ENCODE assay signal across 31 mouse cellular contexts in the genomic region with DNA sequence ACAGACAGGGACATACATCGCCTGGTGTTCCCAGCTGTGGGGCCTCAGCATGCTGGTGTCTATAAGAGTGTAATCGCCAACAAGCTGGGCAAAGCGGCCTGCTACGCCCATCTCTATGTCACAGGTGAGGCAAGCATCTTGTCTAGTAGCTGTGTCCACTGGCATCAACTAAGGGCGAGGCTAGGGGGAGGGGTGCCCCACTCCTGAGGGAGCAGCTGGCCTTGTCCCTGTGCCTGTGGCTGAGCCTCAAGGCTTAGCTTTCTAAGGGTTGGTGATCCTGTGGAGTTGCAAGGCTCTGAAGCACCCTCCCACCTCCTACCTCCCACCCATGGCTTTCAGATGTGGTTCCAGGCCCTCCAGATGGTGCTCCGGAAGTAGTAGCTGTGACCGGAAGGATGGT. TPM values are rescaled to one million over a fixed set of nuclear protein-coding genes. Genes with fewer than 3 reads are reported as not detected.
DNase-seq lines count a peak whose midpoint lies in the region; ATAC-seq and TF ChIP-seq lines count a peak whose summit lies in the region.
"Had no signal": no experiment of that assay in that cellular context is flagged by ENCODE, and none has a peak within 500 bp of the region (broad histone marks: within the 10 kb centered on the region; RNA-seq: fewer than 3 reads in every experiment).

No protein-coding gene starts in this region.

- WGBS in embryonic facial prominence, embryonic 13.5 days = 91% methylated on average over 7 of the region's 7 CpGs
- 92% methylated on average over 7 of the region's 7 CpGs for WGBS in embryonic facial prominence, embryonic 10.5 days
- 88% methylated on average over 7 of the region's 7 CpGs for WGBS in heart, embryonic 11.5 days (ENCODE audit: insufficient replicate concordance)
- 92% methylated on average over 7 of the region's 7 CpGs for WGBS in limb, embryonic 10.5 days

- DNase-seq in embryonic facial prominence, embryonic 10.5 days (ENCODE audit: low spot score) = no peak
- no peak for DNase-seq in gastrocnemius, adult 2 months
- no peak for DNase-seq in gastrocnemius, postnatal 14 days
- DNase-seq in heart, postnatal 14 days = no peak
- DNase-seq in limb, embryonic 10.5 days (ENCODE audit: low spot score) = no peak
- no peak for DNase-seq in thymus, postnatal 0 days (ENCODE audit: low spot score)
- DNase-seq: adrenal gland, adult 2 months; adrenal gland, postnatal 10 days; adrenal gland, postnatal 25 days; B cell, adult 2 months; cerebellum, adult 11 months; cerebellum, adult 18-20 months; cerebellum, adult 8-10 months; cerebellum, adult 9-11 months; cerebellum, postnatal 14 days; cerebellum, postnatal 36 days; embryo, embryonic 11 days had no signal

- no peak for TF ChIP-seq CTCF in gastrocnemius, adult 2 months (IDR thresholded peaks at IDR 0.05)

- H3K9me3 ChIP-seq in embryonic facial prominence, embryonic 13.5 days = no peaks in the 10 kb centered on the region
- no peaks in the 10 kb centered on the region for H3K9me3 ChIP-seq in embryonic facial prominence, embryonic 10.5 days
- H3K9me3 ChIP-seq in heart, embryonic 11.5 days (replicated peaks; ENCODE audit: control insufficient read depth, low read length) = no peaks in the 10 kb centered on the region
- H3K9me3 ChIP-seq in limb, embryonic 10.5 days (replicated peaks) = no peaks in the 10 kb centered on the region
- H3K9me3 ChIP-seq: embryonic facial prominence, embryonic 12.5 days; embryonic facial prominence, embryonic 15.5 days; forebrain, embryonic 10.5 days; forebrain, embryonic 12.5 days; G1E had no signal

- peak overlapping the region; percentile 44; the same call in 1 of the 2 replicates for H3K9ac ChIP-seq in embryonic facial prominence, embryonic 13.5 days
- H3K9ac ChIP-seq in heart, embryonic 11.5 days (ENCODE audit: low read depth, low read length) = no peak overlapping the region
- H3K9ac ChIP-seq: embryonic facial prominence, embryonic 12.5 days; embryonic facial prominence, embryonic 15.5 days had no signal

- ATAC-seq in embryonic facial prominence, embryonic 13.5 days (ENCODE audit: insufficient number of reproducible peaks, insufficient read depth, low FRiP score, low TSS enrichment, low read depth) = no peak
- 0 out of 2 replicates have a peak, but pooled peaks have one; percentile 5 for ATAC-seq in heart, embryonic 11.5 days (replicated peaks; ENCODE audit: insufficient number of reproducible peaks, low FRiP score, low TSS enrichment)
- ATAC-seq: CD4-positive, CD25-positive, alpha-beta regulatory T cell, adult 4 months; forebrain, embryonic 14.5 days; forebrain, embryonic 16.5 days; Patski had no signal

- no peak overlapping the region for H3K27ac ChIP-seq in embryonic facial prominence, embryonic 13.5 days
- no peak overlapping the region for H3K27ac ChIP-seq in embryonic facial prominence, embryonic 10.5 days (replicated peaks)
- peak overlapping the region; percentile 31; the same call in 1 of the 2 replicates for H3K27ac ChIP-seq in gastrocnemius, adult 2 months
- H3K27ac ChIP-seq in heart, embryonic 11.5 days (ENCODE audit: low read depth, low read length) = no peak overlapping the region; the same call in 1 of the 2 replicates
- H3K27ac ChIP-seq in limb, embryonic 10.5 days = 0 out of 2 replicates have a peak overlapping the region, but pooled peaks have one; percentile 11
- H3K27ac ChIP-seq: embryonic facial prominence, embryonic 12.5 days; embryonic facial prominence, embryonic 15.5 days; forebrain, embryonic 10.5 days; forebrain, embryonic 12.5 days had no signal

- peaks cover 11% of the 10 kb centered on the region for H3K4me1 ChIP-seq in embryonic facial prominence, embryonic 13.5 days
- peaks cover 11% of the 10 kb centered on the region for H3K4me1 ChIP-seq in embryonic facial prominence, embryonic 10.5 days
- H3K4me1 ChIP-seq in heart, embryonic 11.5 days (ENCODE audit: control insufficient read depth, insufficient read depth, low read length) = peaks cover 25% of the 10 kb centered on the region
- H3K4me1 ChIP-seq in limb, embryonic 10.5 days = peaks cover 10% of the 10 kb centered on the region
- H3K4me1 ChIP-seq: embryonic facial prominence, embryonic 15.5 days had no signal

- H3K4me3 ChIP-seq in embryonic facial prominence, embryonic 13.5 days = no peak overlapping the region
- H3K4me3 ChIP-seq in embryonic facial prominence, embryonic 10.5 days = no peak overlapping the region
- no peak overlapping the region for H3K4me3 ChIP-seq in gastrocnemius, adult 2 months
- no peak overlapping the region for H3K4me3 ChIP-seq in heart, embryonic 11.5 days (ENCODE audit: low read depth, low read length)
- H3K4me3 ChIP-seq in limb, embryonic 10.5 days = no peak overlapping the region
- H3K4me3 ChIP-seq: embryonic facial prominence, embryonic 12.5 days; embryonic facial prominence, embryonic 15.5 days; erythroblast, embryonic 14.5 days; forebrain, embryonic 10.5 days; forebrain, embryonic 12.5 days had no signal

- no peaks in the 10 kb centered on the region for H3K27me3 ChIP-seq in embryonic facial prominence, embryonic 13.5 days
- H3K27me3 ChIP-seq in embryonic facial prominence, embryonic 10.5 days (replicated peaks; ENCODE audit: low read depth, poor library complexity, severe bottlenecking) = no peaks in the 10 kb centered on the region
- no peaks in the 10 kb centered on the region; the same call in 1 of the 2 replicates for H3K27me3 ChIP-seq in heart, embryonic 11.5 days (ENCODE audit: control insufficient read depth, insufficient read depth, low read length)
- no peaks in the 10 kb centered on the region for H3K27me3 ChIP-seq in limb, embryonic 10.5 days (ENCODE audit: low read depth, poor library complexity, severe bottlenecking)
- H3K27me3 ChIP-seq: CH12.LX; embryonic facial prominence, embryonic 12.5 days; embryonic facial prominence, embryonic 15.5 days; Patski had no signal

- H3K36me3 ChIP-seq in embryonic facial prominence, embryonic 13.5 days = peaks cover 40% of the 10 kb centered on the region
- peaks cover 70% of the 10 kb centered on the region for H3K36me3 ChIP-seq in embryonic facial prominence, embryonic 10.5 days (replicated peaks)
- H3K36me3 ChIP-seq in heart, embryonic 11.5 days (ENCODE audit: control insufficient read depth, insufficient read depth, low read length) = peaks cover 12% of the 10 kb centered on the region; the same call in 1 of the 2 replicates
- peaks cover 48% of the 10 kb centered on the region for H3K36me3 ChIP-seq in limb, embryonic 10.5 days
- H3K36me3 ChIP-seq: forebrain, embryonic 12.5 days; G1E had no signal

- intact Hi-C loops in gastrocnemius, adult 2 months (cut with DNase I) = loop anchor here (5.0 kb wide), 1 partner anchor 38 kb away; no protein-coding TSS in a partner anchor
- intact Hi-C loops in gastrocnemius, postnatal 14 days (cut with DNase I; ENCODE audit: low total_unique reads) = no loop called here
- intact Hi-C loops in heart, postnatal 14 days (cut with DNase I) = loop anchor here (5.0 kb wide), 3 partner anchors 38 to 63 kb away; partner anchors contain the start of gene Des

- no peak overlapping the region for H3K4me2 ChIP-seq in embryonic facial prominence, embryonic 13.5 days
- no peak overlapping the region for H3K4me2 ChIP-seq in heart, embryonic 11.5 days
- H3K4me2 ChIP-seq: embryonic facial prominence, embryonic 12.5 days; embryonic facial prominence, embryonic 15.5 days; forebrain, embryonic 12.5 days had no signal

RNA-seq across cellular contexts. Expression of gene Gmppa, which starts 25.8 kb away (rescaled TPM):
- polyA plus RNA-seq in embryonic facial prominence, embryonic 13.5 days (2015; fragmentation: Nextera tagmentation; extraction: Ambion mirVana) = 74.2 and 83.0 TPM in 2 replicates
- 57.1 and 61.3 TPM in 2 replicates for polyA plus RNA-seq in embryonic facial prominence, embryonic 10.5 days (2016; fragmentation: Nextera tagmentation; extraction: Ambion mirVana)
- 10 to 100 TPM; 41.1 to 42.7 TPM for total RNA-seq in gastrocnemius, adult 2 months (2021)
- total RNA-seq in gastrocnemius, postnatal 14 days (2021) = 10 to 100 TPM; 34.5 to 38.7 TPM
- 49.8 and 57.2 TPM in 2 replicates for polyA plus RNA-seq in heart, embryonic 11.5 days (2014; fragmentation: Nextera tagmentation; extraction: Ambion mirVana)
- 10 to 100 TPM; 32.3 to 32.5 TPM for total RNA-seq in heart, postnatal 14 days (2021)
- 50.4 and 61.7 TPM in 2 replicates for polyA plus RNA-seq in limb, embryonic 10.5 days (2016; fragmentation: Nextera tagmentation; extraction: Ambion mirVana)
- 51.4 and 58.5 TPM in 2 replicates for polyA plus RNA-seq in thymus, postnatal 0 days (2015; fragmentation: Nextera tagmentation; extraction: Ambion mirVana)

RNA-seq across cellular contexts. Expression of gene Speg, which starts 34.9 kb away (rescaled TPM):
- 16.1 and 17.0 TPM in 2 replicates for polyA plus RNA-seq in embryonic facial prominence, embryonic 13.5 days (2015; fragmentation: Nextera tagmentation; extraction: Ambion mirVana)
- polyA plus RNA-seq in embryonic facial prominence, embryonic 10.5 days (2016; fragmentation: Nextera tagmentation; extraction: Ambion mirVana) = 30.2 and 30.6 TPM in 2 replicates
- total RNA-seq in gastrocnemius, adult 2 months (2021) = 100 to 1,000 TPM; 268 to 311 TPM
- total RNA-seq in gastrocnemius, postnatal 14 days (2021) = 100 to 1,000 TPM; 167 to 173 TPM
- 60.7 and 66.5 TPM in 2 replicates for polyA plus RNA-seq in heart, embryonic 11.5 days (2014; fragmentation: Nextera tagmentation; extraction: Ambion mirVana)
- total RNA-seq in heart, postnatal 14 days (2021) = 100 to 1,000 TPM; 125 to 126 TPM
- polyA plus RNA-seq in limb, embryonic 10.5 days (2016; fragmentation: Nextera tagmentation; extraction: Ambion mirVana) = 45.7 and 49.6 TPM in 2 replicates
- 1.6 and 1.8 TPM in 2 replicates for polyA plus RNA-seq in thymus, postnatal 0 days (2015; fragmentation: Nextera tagmentation; extraction: Ambion mirVana)
- total RNA-seq: common myeloid progenitor, adult 5-6 weeks had no signal

RNA-seq across cellular contexts. Expression of gene Asic4, which starts 40.3 kb away (rescaled TPM):
- 0.30 and 0.45 TPM in 2 replicates for polyA plus RNA-seq in embryonic facial prominence, embryonic 13.5 days (2015; fragmentation: Nextera tagmentation; extraction: Ambion mirVana)
- 2.1 and 2.4 TPM in 2 replicates for polyA plus RNA-seq in embryonic facial prominence, embryonic 10.5 days (2016; fragmentation: Nextera tagmentation; extraction: Ambion mirVana)
- total RNA-seq in gastrocnemius, adult 2 months (2021) = not detected
- total RNA-seq in gastrocnemius, postnatal 14 days (2021) = not detected
- 0.11 TPM in 2 replicates for polyA plus RNA-seq in heart, embryonic 11.5 days (2014; fragmentation: Nextera tagmentation; extraction: Ambion mirVana)
- not detected for total RNA-seq in heart, postnatal 14 days (2021)
- polyA plus RNA-seq in limb, embryonic 10.5 days (2016; fragmentation: Nextera tagmentation; extraction: Ambion mirVana) = 0.31 and 0.59 TPM in 2 replicates
- not detected in 2 replicates for polyA plus RNA-seq in thymus, postnatal 0 days (2015; fragmentation: Nextera tagmentation; extraction: Ambion mirVana)
- total RNA-seq: CH12.LX; common myeloid progenitor, adult 5-6 weeks had no signal
- polyA plus RNA-seq: CD4-positive, CD25-positive, alpha-beta regulatory T cell, adult 4 months; erythroblast, embryonic 14.5 days had no signal

RNA-seq across cellular contexts. Expression of gene Des, which starts 49.8 kb away (rescaled TPM):
- polyA plus RNA-seq in embryonic facial prominence, embryonic 13.5 days (2015; fragmentation: Nextera tagmentation; extraction: Ambion mirVana) = 9.9 and 13.8 TPM in 2 replicates
- polyA plus RNA-seq in embryonic facial prominence, embryonic 10.5 days (2016; fragmentation: Nextera tagmentation; extraction: Ambion mirVana) = 10.4 and 15.6 TPM in 2 replicates
- total RNA-seq in gastrocnemius, adult 2 months (2021) = 1,000 to 10,000 TPM; 2,035 to 2,198 TPM
- total RNA-seq in gastrocnemius, postnatal 14 days (2021) = 1,000 to 10,000 TPM; 1,553 to 1,562 TPM
- 428 and 477 TPM in 2 replicates for polyA plus RNA-seq in heart, embryonic 11.5 days (2014; fragmentation: Nextera tagmentation; extraction: Ambion mirVana)
- 1,000 to 10,000 TPM; 1,039 to 1,057 TPM for total RNA-seq in heart, postnatal 14 days (2021)
- polyA plus RNA-seq in limb, embryonic 10.5 days (2016; fragmentation: Nextera tagmentation; extraction: Ambion mirVana) = 6.2 and 7.8 TPM in 2 replicates
- polyA plus RNA-seq in thymus, postnatal 0 days (2015; fragmentation: Nextera tagmentation; extraction: Ambion mirVana) = 6.0 and 7.4 TPM in 2 replicates
- total RNA-seq: common myeloid progenitor, adult 5-6 weeks had no signal
- polyA plus RNA-seq: CD4-positive, CD25-positive, alpha-beta regulatory T cell, adult 4 months had no signal

Comparison
In these comparisons a context has a peak if more than half of its experiments do, and no peak if none do; other contexts are left out.
1. H3K27ac ChIP-seq: peak in gastrocnemius, adult 2 months (single experiment) and limb, embryonic 10.5 days (single experiment); none in embryonic facial prominence, embryonic 13.5 days (single experiment), embryonic facial prominence, embryonic 10.5 days (single experiment) and heart, embryonic 11.5 days (single experiment).